Mouse (Mus musculus): ENCODE measurements around the gene Meaf6.

GRCm38 (mm10) chr4:125063829-125064228 is 21.1 kb upstream of the Meaf6 start:
- TF ChIP-seq POLR2A (IDR thresholded peaks at IDR 0.05; ENCODE audit: low read depth, low read length) = no peak
- no peak for TF ChIP-seq CTCF (IDR thresholded peaks at IDR 0.05; ENCODE audit: extremely low read depth, insufficient read length, insufficient replicate concordance, low read depth, low read length)
